Mouse (Mus musculus): ENCODE measurements around the gene Ric8a. TPM values are rescaled to one million over a fixed set of nuclear protein-coding genes. Genes with fewer than 3 reads are reported as not detected.

Gene Ric8a
- polyA plus RNA-seq, 1 experiment: 59.3 TPM

DNA sequence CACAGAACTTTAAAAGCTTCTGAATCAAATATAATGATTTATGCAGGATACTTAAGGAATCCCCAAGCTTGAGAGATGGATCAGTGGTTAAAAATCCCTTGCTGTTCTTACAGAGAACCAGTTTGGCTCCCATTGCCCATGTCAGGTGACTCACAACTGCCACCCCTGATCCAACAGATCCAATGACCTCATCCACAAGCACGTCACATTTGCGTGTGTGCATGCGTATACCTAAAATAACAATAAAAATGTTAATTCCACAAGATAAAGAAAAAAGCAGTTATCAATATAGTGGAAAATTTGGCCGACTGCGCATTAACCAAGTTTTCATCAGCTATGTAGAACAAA lies 35.5 kb upstream of the Ric8a start:
- no peaks in the 10 kb centered on the region for H3K36me3 ChIP-seq (ENCODE audit: control insufficient read depth, insufficient read depth)
- H3K79me3 ChIP-seq (ENCODE audit: low read depth): no peaks in the 10 kb centered on the region
- no peak overlapping the region for H3K4me3 ChIP-seq (ENCODE audit: insufficient read depth, poor library complexity, severe bottlenecking)
- H3K79me2 ChIP-seq (ENCODE audit: control insufficient read depth, insufficient read depth): no peaks in the 10 kb centered on the region
- TF ChIP-seq CTCF (IDR thresholded peaks at IDR 0.05; ENCODE audit: control insufficient read depth, insufficient read depth, insufficient read length): no peak
- TF ChIP-seq CEBPB (IDR thresholded peaks at IDR 0.05; ENCODE audit: low read depth): no peak
- H3K27me3 ChIP-seq (ENCODE audit: control insufficient read depth, insufficient read depth, insufficient read length): no peaks in the 10 kb centered on the region
- H3ac ChIP-seq (ENCODE audit: control insufficient read depth, insufficient read length, low read depth): no peak overlapping the region

- Histone ChIP-seq H3ac (ENCODE audit: control insufficient read depth, insufficient read length, low read depth) (peak within 1 kb of the TSS; percentile 41), H3K36me3 (ENCODE audit: control insufficient read depth, insufficient read depth) (no peaks in the 10 kb centered on the region), H3K79me3 (ENCODE audit: low read depth) (no peaks in the 10 kb centered on the region), H3K27me3 (ENCODE audit: control insufficient read depth, insufficient read depth, insufficient read length) (no peaks in the 10 kb centered on the region), H3K4me3 (ENCODE audit: insufficient read depth, poor library complexity, severe bottlenecking) (no peak within 1 kb of the TSS), H3K79me2 (ENCODE audit: control insufficient read depth, insufficient read depth) (no peaks in the 10 kb centered on the region)
- TF ChIP-seq USF1 (IDR thresholded peaks at IDR 0.05; ENCODE audit: low read depth) (no peak), CEBPB (IDR thresholded peaks at IDR 0.05; ENCODE audit: low read depth) (no peak), MYOD1 (IDR thresholded peaks at IDR 0.05; ENCODE audit: control insufficient read depth, insufficient read length, low read depth) (no peak)
These were observed 35.0 kb upstream of the Ric8a start, which contains the start of gene Zfp941 for GRCm38 (mm10) chr7:140821653-140822329. TSS of gene Zfp941 (minus strand) at chr7:140822178.

DNA sequence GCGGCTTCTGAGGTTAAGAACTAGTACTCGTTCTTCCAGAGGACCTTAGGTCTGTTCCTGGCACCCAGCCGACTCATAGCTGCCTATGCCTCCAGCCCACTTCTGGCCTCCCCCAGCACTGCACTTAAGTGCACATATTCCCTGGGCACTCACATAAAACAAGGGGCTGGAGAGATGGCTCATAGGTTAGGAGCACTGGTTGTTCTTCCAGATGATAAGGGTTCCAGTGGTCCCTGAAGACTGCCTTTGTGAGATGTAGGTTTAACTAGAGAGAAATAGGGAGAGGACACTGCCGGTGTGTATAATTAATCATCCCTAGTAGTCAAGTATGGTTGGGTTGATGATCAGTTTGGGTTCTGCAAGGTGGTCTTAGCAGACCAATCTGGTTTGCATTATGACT lies 34.0 kb upstream of the Ric8a start:
- Histone ChIP-seq H3K79me2 (ENCODE audit: control insufficient read depth, insufficient read depth) (no peaks in the 10 kb centered on the region), H3K27me3 (ENCODE audit: control insufficient read depth, insufficient read depth, insufficient read length) (no peaks in the 10 kb centered on the region), H3ac (ENCODE audit: control insufficient read depth, insufficient read length, low read depth) (no peak overlapping the region), H3K4me3 (ENCODE audit: insufficient read depth, poor library complexity, severe bottlenecking) (no peak overlapping the region), H3K79me3 (ENCODE audit: low read depth) (no peaks in the 10 kb centered on the region), H3K36me3 (ENCODE audit: control insufficient read depth, insufficient read depth) (no peaks in the 10 kb centered on the region)
- TF ChIP-seq FOSL1 (IDR thresholded peaks at IDR 0.05; ENCODE audit: insufficient read depth, low read length, poor library complexity, severe bottlenecking) (no peak), MAX (IDR thresholded peaks at IDR 0.05) (no peak), MYOD1 (IDR thresholded peaks at IDR 0.05; ENCODE audit: control insufficient read depth, insufficient read length, low read depth) (no peak)

DNA sequence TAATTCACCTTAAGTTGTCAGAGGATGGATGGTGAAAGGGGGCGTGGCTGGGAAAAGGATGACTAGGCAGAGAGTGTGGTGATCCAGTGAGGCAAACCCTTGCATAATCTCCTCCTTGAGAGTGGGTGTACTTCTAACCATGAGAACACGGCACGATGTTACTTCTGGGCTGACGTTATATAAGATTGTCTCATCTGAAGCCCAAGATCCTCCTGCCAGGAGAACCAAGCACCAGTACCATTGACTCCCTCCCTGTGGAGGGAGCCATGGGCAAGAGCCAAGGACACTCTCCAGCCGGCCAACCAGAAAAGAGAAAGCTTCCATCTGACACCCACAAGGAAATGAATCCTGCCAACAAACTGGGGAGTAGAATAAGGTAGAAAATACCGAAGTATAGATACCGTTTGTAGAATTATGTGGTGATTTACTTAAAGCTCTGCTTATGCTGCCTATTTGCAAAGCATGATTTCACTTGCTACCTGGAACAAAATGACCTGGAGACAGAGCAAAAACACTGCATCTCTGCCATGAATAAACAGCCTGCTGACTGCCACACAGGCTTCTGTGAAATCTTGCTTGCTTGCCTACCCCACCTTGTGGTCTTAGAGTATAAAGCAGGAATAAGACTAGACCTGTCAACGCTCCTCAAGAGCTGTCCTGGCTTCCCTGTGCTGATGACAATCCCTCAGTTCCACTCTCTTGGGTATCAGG lies 28.4 kb upstream of the Ric8a start:
- TF ChIP-seq FOSL1 (IDR thresholded peaks at IDR 0.05; ENCODE audit: insufficient read depth, low read length, poor library complexity, severe bottlenecking): no peak
- TF ChIP-seq CTCF (IDR thresholded peaks at IDR 0.05; ENCODE audit: control insufficient read depth, insufficient read depth, insufficient read length): no peak
- no peak for TF ChIP-seq MYOD1 (IDR thresholded peaks at IDR 0.05; ENCODE audit: control insufficient read depth, insufficient read length, low read depth)
- no peak for TF ChIP-seq USF1 (IDR thresholded peaks at IDR 0.05; ENCODE audit: low read depth)
- TF ChIP-seq MAX (IDR thresholded peaks at IDR 0.05): no peak
- no peak for TF ChIP-seq MYOG (IDR thresholded peaks at IDR 0.05; ENCODE audit: control insufficient read depth, extremely low read depth, insufficient read length)
- no peaks in the 10 kb centered on the region for H3K79me2 ChIP-seq (ENCODE audit: control insufficient read depth, insufficient read depth)
- no peaks in the 10 kb centered on the region for H3K36me3 ChIP-seq (ENCODE audit: control insufficient read depth, insufficient read depth)
- no peaks in the 10 kb centered on the region for H3K27me3 ChIP-seq (ENCODE audit: control insufficient read depth, insufficient read depth, insufficient read length)
- no peak overlapping the region for H3ac ChIP-seq (ENCODE audit: control insufficient read depth, insufficient read length, low read depth)
- no peaks in the 10 kb centered on the region for H3K79me3 ChIP-seq (ENCODE audit: low read depth)
- no peak overlapping the region for H3K4me3 ChIP-seq (ENCODE audit: insufficient read depth, poor library complexity, severe bottlenecking)

DNA sequence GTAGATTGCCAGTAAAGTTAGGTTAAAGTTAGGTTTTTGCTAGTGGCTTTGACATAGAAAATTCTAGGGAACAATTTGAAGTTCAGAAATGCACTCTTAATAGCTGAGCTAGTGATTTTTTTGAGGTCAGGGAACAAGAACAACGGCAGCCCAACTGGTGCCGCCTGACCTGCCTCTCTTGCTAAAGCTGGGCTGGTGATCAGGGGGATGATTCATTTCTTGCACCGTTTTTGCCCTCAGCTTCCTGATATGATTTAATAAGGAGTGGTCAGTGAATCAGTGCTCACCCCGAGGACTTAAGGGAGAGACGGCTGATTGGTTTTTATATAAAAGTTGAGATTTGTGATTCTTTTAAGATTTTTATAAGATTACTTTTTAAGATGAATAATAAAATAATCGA lies 25.3 kb upstream of the Ric8a start:
- Histone ChIP-seq H3K4me3 (ENCODE audit: insufficient read depth, poor library complexity, severe bottlenecking) (no peak overlapping the region), H3K79me2 (ENCODE audit: control insufficient read depth, insufficient read depth) (no peaks in the 10 kb centered on the region), H3K79me3 (ENCODE audit: low read depth) (no peaks in the 10 kb centered on the region), H3K27me3 (ENCODE audit: control insufficient read depth, insufficient read depth, insufficient read length) (no peaks in the 10 kb centered on the region), H3K36me3 (ENCODE audit: control insufficient read depth, insufficient read depth) (no peaks in the 10 kb centered on the region), H3ac (ENCODE audit: control insufficient read depth, insufficient read length, low read depth) (no peak overlapping the region)
- TF ChIP-seq MAX (IDR thresholded peaks at IDR 0.05) (no peak), USF1 (IDR thresholded peaks at IDR 0.05; ENCODE audit: low read depth) (no peak), CTCF (IDR thresholded peaks at IDR 0.05; ENCODE audit: control insufficient read depth, insufficient read depth, insufficient read length) (no peak), CEBPB (IDR thresholded peaks at IDR 0.05; ENCODE audit: low read depth) (no peak), MYOG (IDR thresholded peaks at IDR 0.05; ENCODE audit: control insufficient read depth, extremely low read depth, insufficient read length) (no peak)

DNA sequence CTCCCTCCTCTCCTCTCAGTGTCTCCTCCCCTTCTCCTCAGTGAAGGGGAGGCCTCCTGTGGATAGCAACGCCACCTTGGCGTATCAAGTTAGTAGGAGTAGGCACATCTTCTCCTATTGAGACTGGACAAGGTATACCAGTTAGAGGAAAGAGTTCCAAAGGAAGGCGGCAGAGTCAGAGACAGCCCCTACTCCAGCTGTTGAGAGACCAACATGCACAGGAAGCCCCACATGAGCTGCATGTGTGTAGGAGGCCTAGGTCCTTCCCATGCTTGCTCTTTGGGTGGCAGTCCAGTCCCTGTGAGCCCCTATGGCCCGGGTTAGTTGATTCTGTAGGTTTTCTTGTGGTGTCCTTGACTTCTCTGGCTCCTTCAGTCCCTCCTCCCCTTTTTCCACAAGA lies 23.4 kb upstream of the Ric8a start:
- Histone ChIP-seq H3K4me3 (ENCODE audit: insufficient read depth, poor library complexity, severe bottlenecking) (no peak overlapping the region), H3K79me3 (ENCODE audit: low read depth) (no peaks in the 10 kb centered on the region), H3K79me2 (ENCODE audit: control insufficient read depth, insufficient read depth) (no peaks in the 10 kb centered on the region), H3K27me3 (ENCODE audit: control insufficient read depth, insufficient read depth, insufficient read length) (no peaks in the 10 kb centered on the region), H3K36me3 (ENCODE audit: control insufficient read depth, insufficient read depth) (no peaks in the 10 kb centered on the region), H3ac (ENCODE audit: control insufficient read depth, insufficient read length, low read depth) (no peak overlapping the region)
- TF ChIP-seq MAX (IDR thresholded peaks at IDR 0.05) (no peak), USF1 (IDR thresholded peaks at IDR 0.05; ENCODE audit: low read depth) (no peak), MYOG (IDR thresholded peaks at IDR 0.05; ENCODE audit: control insufficient read depth, extremely low read depth, insufficient read length) (no peak), CTCF (IDR thresholded peaks at IDR 0.05; ENCODE audit: control insufficient read depth, insufficient read depth, insufficient read length) (no peak), CEBPB (IDR thresholded peaks at IDR 0.05; ENCODE audit: low read depth) (no peak), MYOD1 (IDR thresholded peaks at IDR 0.05; ENCODE audit: control insufficient read depth, insufficient read length, low read depth) (no peak), FOSL1 (IDR thresholded peaks at IDR 0.05; ENCODE audit: insufficient read depth, low read length, poor library complexity, severe bottlenecking) (no peak)
